Mouse (Mus musculus): ENCODE data around the gene Wdr93.

DNA sequence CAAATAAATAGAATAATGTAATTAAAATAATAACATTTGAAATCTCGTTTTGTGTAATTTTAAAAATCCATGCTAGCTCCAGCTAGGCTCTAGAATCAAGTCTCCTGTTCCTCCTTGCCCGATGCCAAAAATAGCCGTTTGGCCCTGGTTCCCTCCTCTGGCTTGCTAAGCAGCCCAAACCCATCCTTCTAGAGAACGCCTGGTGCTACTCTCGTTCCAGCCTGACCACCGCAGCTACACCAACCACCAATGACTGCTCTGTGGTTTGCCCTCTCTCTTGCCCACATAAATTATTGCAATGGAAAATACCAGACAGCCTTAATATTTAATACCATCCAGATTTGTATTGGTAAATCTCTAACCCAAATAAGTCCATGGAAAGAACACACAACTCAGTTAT is 4.7 kb downstream of the Wdr93 start:
- no peak for TF ChIP-seq SRF (IDR thresholded peaks at IDR 0.05; ENCODE audit: control insufficient read depth, insufficient read length, low read depth)
- TF ChIP-seq POLR2A (IDR thresholded peaks at IDR 0.05; ENCODE audit: insufficient read length, low read depth): no peak
- no peak for TF ChIP-seq MYOG (IDR thresholded peaks at IDR 0.05; ENCODE audit: control insufficient read depth in 1 of 3, insufficient read depth in 1 of 3, insufficient read length in 2 of 3, low read depth in 2 of 3)
- no peak for TF ChIP-seq E2F4 (IDR thresholded peaks at IDR 0.05; ENCODE audit: insufficient read depth)
- no peak for TF ChIP-seq POLR2AphosphoS2 (IDR thresholded peaks at IDR 0.05; ENCODE audit: insufficient read length, low read depth)
- TF ChIP-seq REST (IDR thresholded peaks at IDR 0.05; ENCODE audit: insufficient read depth, insufficient read length): no peak
- TF ChIP-seq TCF12 (IDR thresholded peaks at IDR 0.05; ENCODE audit: insufficient read depth, poor library complexity, severe bottlenecking): no peak
- TF ChIP-seq CEBPB (IDR thresholded peaks at IDR 0.05; ENCODE audit: insufficient read depth, poor library complexity, severe bottlenecking): no peak
- TF ChIP-seq USF1 (IDR thresholded peaks at IDR 0.05; ENCODE audit: low read depth): no peak
- no peak for TF ChIP-seq MAX (IDR thresholded peaks at IDR 0.05; ENCODE audit: low read depth)
- no peak for TF ChIP-seq MYOD1 (IDR thresholded peaks at IDR 0.05; ENCODE audit: control insufficient read depth in 1 of 3, insufficient read length in 2 of 3, low read depth in 2 of 3)

Measured in myocyte (in vitro differentiated cells).